Mouse (Mus musculus): ENCODE results near the gene Lmbr1l.

The Lmbr1l gene

GRCm38 (mm10) chr15:98895635-98896589, 22.1 kb downstream of the Lmbr1l start:
- DNase-seq (ENCODE audit: low spot score in 2 of 2), result peak in 1 of 2 experiments; percentile 11

DNA sequence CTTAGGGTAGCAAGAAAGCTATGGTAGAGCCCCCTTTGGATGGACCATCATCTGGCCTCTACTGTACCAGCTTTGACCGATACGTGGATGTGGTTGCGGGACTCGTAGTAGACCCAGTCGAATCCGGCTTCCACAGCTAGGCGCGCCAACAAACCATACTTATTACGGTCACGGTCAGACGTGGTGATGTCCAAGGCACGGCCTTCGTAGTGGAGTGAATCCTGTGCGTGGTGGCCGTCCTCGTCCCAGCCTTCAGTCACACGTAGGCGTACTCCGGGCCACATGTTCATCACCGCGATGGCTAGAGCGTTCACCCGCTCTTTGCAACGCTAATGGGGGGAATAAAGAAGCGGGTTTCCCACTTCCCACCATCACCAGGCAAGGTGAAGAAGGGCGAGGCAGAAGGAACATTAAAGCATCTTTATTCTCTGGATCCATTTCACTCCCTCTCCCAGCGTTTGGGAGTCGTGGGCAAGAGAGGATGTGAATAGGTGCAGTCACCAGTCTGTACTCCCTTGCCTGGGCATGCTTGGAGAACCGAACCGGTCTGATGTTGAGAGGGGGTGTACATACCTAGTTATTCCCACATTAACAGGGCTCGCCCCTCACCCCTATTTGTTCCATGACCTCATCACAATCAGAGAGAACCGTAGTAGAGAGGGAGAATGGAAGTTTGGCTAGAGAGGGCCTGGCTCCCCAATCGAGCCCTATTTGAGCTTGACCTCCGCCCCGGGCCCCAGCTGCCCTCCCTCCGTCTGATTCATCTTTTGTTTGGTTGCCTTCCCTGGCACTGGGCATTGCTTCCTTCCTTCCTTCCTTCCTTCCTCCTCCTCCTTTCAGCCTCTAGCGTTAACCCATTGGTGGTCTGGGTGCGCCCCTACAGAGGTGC, 23.0 kb downstream of the Lmbr1l start:
- peak in 1 of 2 experiments; percentile 14 for DNase-seq (ENCODE audit: low spot score in 2 of 2)

- peak; percentile 41 to 45 for DNase-seq (ENCODE audit: low spot score in 2 of 2)
Observed at GRCm38 (mm10) chr15:98893940-98894745, 23.9 kb downstream of the Lmbr1l start, which contains the start of gene Rhebl1. Gene Rhebl1, minus strand, starts transcription at chr15:98894540.

- DNase-seq (ENCODE audit: low spot score in 2 of 2), result no peak
Observed at GRCm38 (mm10) chr15:98893036-98893435, 25.0 kb downstream of the Lmbr1l start.

DNA sequence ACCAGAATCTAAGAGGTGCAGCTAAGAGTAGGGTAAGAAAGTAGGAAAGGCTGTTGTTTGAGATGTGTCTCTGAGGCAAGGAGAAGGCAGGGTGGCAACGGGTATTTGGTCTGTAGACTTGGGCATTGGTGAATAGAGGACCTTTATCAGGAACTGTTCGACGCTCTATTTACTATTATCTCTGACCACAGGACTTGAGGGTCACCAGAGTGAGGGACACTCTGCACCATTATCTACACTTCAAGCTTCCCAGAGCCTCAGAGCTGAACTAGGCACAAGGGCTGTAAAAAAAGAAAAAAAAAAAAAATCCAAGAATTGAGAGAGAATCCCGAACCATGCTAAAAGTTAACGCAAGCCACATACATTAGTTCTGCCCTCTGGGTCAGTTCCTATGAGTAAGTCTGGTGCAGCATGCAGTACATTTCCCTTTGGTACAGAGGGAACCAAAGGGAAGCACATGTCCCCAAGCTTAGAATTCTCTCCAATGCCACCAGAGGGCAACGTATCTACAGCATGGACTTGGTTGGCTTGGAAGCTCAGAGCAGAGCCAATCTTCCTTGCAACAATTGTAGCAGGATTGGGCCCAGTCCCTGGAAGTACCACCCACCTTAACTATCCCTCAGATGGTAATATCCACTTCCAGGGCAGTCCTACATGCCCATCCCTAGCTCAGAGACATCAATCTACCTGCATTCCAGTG, 26.0 kb downstream of the Lmbr1l start:
- DNase-seq (ENCODE audit: low spot score in 2 of 2), result peak; percentile 67

GRCm38 (mm10) chr15:98891198-98891742, 26.8 kb downstream of the Lmbr1l start:
- peak in 1 of 2 experiments; percentile 19 for DNase-seq (ENCODE audit: low spot score in 2 of 2)

DNA sequence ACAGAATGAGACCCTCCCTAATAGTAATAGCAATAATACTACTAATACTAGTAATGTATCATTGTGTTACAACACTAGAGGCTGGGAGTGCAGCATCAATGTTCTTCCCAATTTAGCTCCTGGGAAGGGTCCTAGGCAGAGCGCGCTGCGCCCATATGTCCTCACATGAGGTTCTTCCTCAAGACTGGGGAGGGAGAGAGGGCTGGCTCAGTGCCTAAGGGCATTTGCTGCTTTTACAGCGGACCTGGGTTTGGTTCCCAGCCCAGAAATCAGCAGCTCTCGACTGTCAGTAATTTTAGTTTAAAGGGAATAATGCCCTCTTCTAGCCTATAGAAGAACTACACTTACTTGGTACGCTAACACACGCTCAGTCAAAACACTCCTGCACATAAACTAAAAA, 30.5 kb downstream of the Lmbr1l start:
- DNase-seq (ENCODE audit: low spot score in 2 of 2), result no peak

DNA sequence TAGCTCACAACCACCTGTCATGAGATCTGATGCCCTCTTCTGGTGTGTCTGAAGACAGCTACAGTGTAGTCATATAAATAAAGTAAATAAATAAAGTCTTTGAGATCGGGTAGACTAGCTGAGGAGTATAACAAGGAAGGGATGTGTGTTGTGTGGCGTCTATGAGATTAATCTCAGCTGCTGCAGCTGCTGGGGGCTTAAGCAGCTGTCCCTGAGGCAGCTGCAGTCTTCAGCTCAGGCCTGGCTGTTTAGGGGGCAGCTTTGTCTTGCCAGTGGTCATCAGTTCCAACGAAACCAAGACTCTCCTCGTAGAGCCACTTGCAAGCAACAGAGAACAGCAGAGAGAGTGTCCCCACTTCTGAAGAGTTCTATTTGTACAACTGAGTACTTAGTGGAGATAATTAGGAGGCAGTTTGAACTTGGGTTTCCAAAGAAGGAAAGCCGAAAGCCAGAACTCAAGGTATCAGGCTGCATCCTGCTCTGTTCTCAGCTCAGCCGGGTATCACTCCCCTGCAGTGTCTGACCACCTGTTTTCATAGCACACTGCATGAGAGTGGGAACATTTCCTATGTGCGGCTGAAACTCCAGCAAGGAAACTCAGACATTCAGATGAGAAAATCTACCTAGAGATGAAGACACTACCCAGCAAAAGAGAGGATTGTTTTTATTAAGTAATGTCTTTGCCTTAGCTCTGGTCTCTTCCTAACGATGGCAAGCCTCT, 31.2 kb downstream of the Lmbr1l start:
- DNase-seq (ENCODE audit: low spot score in 2 of 2), result no peak

- DNase-seq (ENCODE audit: low spot score in 2 of 2), result no peak
Observed at GRCm38 (mm10) chr15:98884106-98884505, 33.9 kb downstream of the Lmbr1l start.

- DNase-seq (ENCODE audit: low spot score in 2 of 2), result no peak
Observed at GRCm38 (mm10) chr15:98883661-98884060, 34.4 kb downstream of the Lmbr1l start.

GRCm38 (mm10) chr15:98881656-98882008, 36.4 kb downstream of the Lmbr1l start:
- DNase-seq (ENCODE audit: low spot score in 2 of 2), result no peak

DNA sequence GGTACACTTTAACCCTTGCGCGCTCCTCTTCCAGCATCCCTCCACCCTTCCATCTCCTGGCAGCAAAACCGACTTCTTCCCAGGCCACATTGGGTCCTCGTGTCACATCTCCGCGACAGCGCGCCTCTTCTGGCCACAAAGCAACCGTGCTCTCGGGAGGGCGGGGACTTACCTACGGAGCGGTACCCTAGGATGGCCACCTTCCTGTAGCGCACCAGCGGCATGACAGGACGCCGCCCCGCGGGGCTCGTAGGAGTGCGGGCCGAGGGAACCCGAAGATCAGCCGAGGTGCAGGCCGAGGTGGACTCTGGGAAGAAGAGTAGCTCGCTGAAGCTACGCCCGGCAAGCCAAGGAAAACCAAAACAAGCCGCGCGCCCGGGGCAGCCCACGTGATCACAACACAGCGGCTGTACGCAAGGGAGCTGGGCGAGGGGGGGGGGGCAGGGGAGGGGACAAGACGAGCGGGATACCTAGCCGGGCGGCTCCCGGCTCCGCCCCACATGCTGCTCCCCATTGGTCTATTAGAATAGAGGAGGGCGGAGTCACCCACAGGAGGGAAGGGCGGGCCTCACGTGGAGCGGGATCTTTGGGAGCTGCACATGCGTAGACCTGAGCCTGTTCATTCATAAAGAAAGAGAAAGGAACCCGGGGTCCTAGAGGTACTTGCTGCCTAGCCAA, 36.9 kb downstream of the Lmbr1l start:
- peak; percentile 87 to 89 for DNase-seq (ENCODE audit: low spot score in 2 of 2)

- DNase-seq (ENCODE audit: low spot score in 2 of 2), result peak; percentile 50 to 70
Observed at GRCm38 (mm10) chr15:98877331-98877730, 40.7 kb downstream of the Lmbr1l start.

- DNase-seq (ENCODE audit: low spot score in 2 of 2), result peak; percentile 90 to 96
Observed at GRCm38 (mm10) chr15:98871916-98872888, 45.8 kb downstream of the Lmbr1l start.

- DNase-seq (ENCODE audit: low spot score in 2 of 2), result no peak
Observed at GRCm38 (mm10) chr15:98871070-98871915, 46.7 kb downstream of the Lmbr1l start, which contains the start of gene Kmt2d. Gene Kmt2d, minus strand, starts transcription at chr15:98871204.

DNA sequence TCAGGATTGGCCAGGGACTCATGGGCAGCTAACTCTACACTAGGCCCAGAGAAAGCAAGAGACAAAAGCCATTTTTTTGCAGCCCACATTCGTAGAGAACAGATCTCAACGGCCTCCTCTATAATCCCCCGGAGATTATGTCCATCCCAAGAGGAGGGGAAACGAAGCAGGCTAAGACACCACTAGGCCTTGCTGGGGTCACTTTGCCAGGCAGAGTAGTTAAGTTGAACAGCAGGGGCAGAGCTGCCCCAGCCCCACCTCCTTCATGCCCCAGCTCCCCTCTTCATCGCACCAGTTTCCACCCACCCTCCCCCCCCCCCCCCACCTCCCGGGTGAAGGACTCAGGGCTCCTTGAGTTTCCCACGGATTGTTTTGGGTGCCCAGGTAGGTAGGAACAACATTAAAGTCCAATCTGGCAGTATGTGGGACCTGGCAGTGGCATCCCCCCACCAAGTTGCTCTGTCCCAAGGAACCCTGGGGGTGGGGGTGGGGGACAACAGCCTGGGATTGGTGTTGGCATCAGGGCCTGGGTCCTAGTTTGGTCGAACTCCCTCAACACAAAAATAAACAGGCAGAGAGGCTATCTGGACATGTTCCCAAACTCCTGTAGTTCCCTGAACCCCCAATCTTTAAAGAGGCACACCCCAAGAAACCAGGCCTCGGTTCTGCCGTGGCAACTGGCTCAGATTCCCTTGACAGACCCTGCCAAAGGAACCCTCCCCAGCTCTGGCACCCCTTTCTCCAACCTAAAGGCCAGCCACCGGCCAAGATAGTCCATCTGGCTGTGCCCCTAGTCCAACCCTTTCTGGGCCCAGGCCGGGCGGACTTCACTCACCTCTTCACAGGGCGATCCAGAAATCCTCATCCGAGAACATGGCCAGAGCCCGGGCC, 47.6 kb downstream of the Lmbr1l start:
- no peak for DNase-seq (ENCODE audit: low spot score in 2 of 2)
